Mouse (Mus musculus) E14TG2a.4 (cell line): ENCODE results near the gene Fstl4.

ENCODE experiments used
- H3K27me3 ChIP-seq: 2 replicates; pipeline ENCODE4 v1.6.1; 2014; ENCODE audit warnings: low read length, control low read depth; ENCODE audit not compliant: insufficient read depth
- H3K36me3 ChIP-seq: 2 replicates; pipeline ENCODE4 v1.6.1; 2014; ENCODE audit warnings: low read length, control low read depth; ENCODE audit not compliant: insufficient read depth
- H3K4me1 ChIP-seq: replicated peaks from 2 replicates; pipeline ENCODE4 v1.6.1; 2014; ENCODE audit warnings: low read depth, low read length, control low read depth
- H3K4me3 ChIP-seq: replicated peaks from 2 replicates; pipeline ENCODE4 v1.5.1; 2014; ENCODE audit warnings: mild to moderate bottlenecking, low read length
- H3K9me3 ChIP-seq: 2 replicates; pipeline ENCODE4 v1.6.1; 2014; ENCODE audit warnings: low read length, control low read depth
- CTCF ChIP-seq: conservative IDR thresholded peaks from 2 replicates; pipeline ENCODE4 v1.5.1; 2014; ENCODE audit warnings: low read length
- NANOG ChIP-seq: IDR thresholded peaks from 2 replicates; pipeline ENCODE4 v1.6.1; 2014; ENCODE audit warnings: borderline replicate concordance, low read length, mixed read lengths
- POU5F1 ChIP-seq: IDR thresholded peaks from 2 replicates; pipeline ENCODE4 v1.6.1; 2014; ENCODE audit warnings: low read length, borderline replicate concordance

Gene Fstl4

DNA sequence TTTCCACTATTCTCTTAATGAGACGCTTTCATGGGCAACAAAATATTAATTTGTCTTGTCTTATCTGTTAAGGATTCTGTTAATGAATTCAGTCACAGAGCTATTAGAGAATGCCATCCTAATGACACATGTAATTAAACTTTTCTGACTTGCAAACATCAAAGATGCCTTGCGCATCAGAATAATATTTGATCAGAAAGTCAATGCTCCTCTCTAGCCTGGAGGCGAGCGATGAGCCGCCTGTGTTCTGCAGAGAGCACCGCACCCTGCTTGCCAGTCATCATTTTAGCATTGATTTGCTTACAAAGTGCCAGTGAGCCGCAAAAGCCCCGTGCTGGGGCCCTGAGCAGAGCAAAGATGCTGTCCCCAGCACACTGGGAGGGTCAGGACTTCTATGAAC lies 372.9 kb downstream of the Fstl4 start:
- no peak overlapping the region for H3K4me3 ChIP-seq
- peaks cover 10% of the 10 kb centered on the region; the same call in 1 of the 2 replicates for H3K9me3 ChIP-seq
- TF ChIP-seq CTCF (no peak), POU5F1 (no peak), NANOG (no peak)
- no peaks in the 10 kb centered on the region for H3K36me3 ChIP-seq
- H3K27me3 ChIP-seq: peaks cover 7% of the 10 kb centered on the region; the same call in 1 of the 2 replicates
- H3K4me1 ChIP-seq: peaks cover 11% of the 10 kb centered on the region

DNA sequence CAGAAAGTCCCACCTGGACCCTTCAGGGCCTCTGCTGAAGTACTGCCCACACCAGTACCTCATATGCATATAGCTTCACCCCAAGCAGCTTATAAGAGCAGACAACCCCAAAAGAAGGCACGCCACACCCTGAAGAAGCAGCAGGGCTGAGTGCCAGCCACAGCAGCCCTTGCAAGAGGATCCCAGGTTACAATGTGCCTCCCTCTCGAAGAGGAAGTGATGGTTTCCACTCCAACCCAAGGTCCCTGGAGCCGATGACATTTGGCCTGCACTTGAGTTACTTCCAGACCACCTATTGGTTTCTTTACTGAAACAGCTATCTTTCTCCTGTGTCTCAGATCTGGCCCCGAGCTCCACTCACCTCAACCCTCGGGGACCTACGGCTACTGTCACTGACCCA lies 373.8 kb downstream of the Fstl4 start:
- Histone ChIP-seq H3K27me3 (0 out of 2 replicates have a peak, but pooled peaks cover 3% of the 10 kb centered on the region), H3K4me3 (no peak overlapping the region), H3K36me3 (no peaks in the 10 kb centered on the region), H3K9me3 (peaks cover 10% of the 10 kb centered on the region; the same call in 1 of the 2 replicates), H3K4me1 (peaks cover 7% of the 10 kb centered on the region)
- TF ChIP-seq NANOG: no peak
- no peak for TF ChIP-seq POU5F1
- TF ChIP-seq CTCF: no peak

DNA sequence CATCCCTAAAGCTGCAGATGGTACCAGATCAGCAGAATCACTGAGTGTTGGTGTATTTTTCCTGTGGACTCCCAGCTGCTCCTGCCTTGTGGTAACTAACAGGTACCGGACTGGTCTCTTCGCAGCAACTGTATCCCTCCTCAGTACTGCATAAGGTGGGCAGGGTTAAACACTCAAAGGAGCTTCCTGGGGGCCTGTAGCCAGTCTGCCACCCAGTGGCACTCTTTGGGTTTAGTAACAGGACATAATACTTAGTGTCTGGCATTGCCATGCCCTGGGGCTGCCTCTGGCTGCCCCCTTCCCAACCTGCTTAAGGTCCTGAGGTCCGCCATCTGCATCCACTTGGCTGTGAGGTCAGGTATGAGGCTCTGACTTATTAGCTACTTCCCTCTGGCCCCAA lies 375.2 kb downstream of the Fstl4 start:
- Histone ChIP-seq H3K36me3 (no peaks in the 10 kb centered on the region), H3K4me3 (no peak overlapping the region), H3K4me1 (peaks cover 7% of the 10 kb centered on the region), H3K9me3 (peaks cover 10% of the 10 kb centered on the region; the same call in 1 of the 2 replicates), H3K27me3 (0 out of 2 replicates have a peak, but pooled peaks cover 3% of the 10 kb centered on the region)
- no peak for TF ChIP-seq CTCF
- TF ChIP-seq POU5F1: no peak
- no peak for TF ChIP-seq NANOG

DNA sequence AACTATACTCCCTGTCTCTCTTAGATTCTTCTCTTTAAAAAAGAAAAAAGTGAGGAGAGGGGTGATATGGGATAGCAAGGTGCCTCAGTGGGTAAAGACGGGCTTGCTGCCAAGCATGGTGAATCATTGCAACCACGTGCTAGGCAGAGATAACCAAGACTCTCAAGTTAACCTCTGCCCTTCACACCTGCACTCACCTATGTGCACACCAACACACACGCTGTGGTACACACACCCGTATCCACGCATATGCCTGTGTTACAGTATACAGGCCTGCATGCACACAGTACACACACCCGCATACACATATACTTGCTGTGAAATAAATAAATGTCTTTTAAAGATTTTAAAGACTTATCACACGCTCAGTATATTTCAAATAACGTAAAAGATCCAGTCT lies 375.8 kb downstream of the Fstl4 start:
- no peaks in the 10 kb centered on the region for H3K36me3 ChIP-seq
- H3K4me3 ChIP-seq: no peak overlapping the region
- peaks cover 7% of the 10 kb centered on the region; the same call in 1 of the 2 replicates for H3K9me3 ChIP-seq
- TF ChIP-seq POU5F1 (no peak), NANOG (no peak), CTCF (no peak)
- H3K4me1 ChIP-seq: peaks cover 7% of the 10 kb centered on the region
- H3K27me3 ChIP-seq: 0 out of 2 replicates have a peak, but pooled peaks cover 3% of the 10 kb centered on the region

DNA sequence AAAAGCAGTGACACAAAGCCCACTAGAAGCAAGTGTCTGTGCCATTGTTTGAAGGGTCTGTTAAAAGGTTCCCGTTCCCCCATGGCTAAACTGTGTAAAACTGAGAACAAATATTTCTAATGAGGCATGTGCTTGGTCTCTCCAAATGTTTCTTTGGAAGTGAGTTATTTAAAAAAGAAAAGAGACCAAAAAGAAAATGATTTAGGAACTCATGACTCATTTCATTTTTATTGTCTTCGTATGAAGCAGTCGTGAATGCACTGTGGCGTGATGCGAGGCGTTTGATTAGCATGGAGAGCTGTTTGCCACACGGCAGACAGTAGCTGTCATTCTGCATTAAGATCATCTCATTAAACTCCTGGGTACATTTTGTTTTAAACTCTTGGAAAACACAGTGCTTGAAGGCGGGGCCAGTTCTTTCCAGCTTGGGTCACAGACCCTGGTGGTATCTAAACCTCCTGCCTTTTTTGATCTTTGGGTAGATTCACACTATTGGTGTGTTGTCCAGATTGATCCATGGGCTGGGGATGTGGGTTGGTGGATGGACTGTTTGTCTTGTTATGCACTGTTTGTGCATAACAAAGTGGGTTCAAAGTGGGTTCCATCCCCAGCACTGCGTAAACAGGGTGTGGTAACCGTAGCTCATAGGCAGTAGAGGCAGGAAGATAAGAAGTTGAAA lies 376.4 kb downstream of the Fstl4 start:
- TF ChIP-seq CTCF (no peak), NANOG (no peak), POU5F1 (no peak)
- H3K4me3 ChIP-seq: no peak overlapping the region
- H3K9me3 ChIP-seq: peaks cover under 1% of the 10 kb centered on the region; the same call in 1 of the 2 replicates
- H3K36me3 ChIP-seq: no peaks in the 10 kb centered on the region
- H3K27me3 ChIP-seq: 0 out of 2 replicates have a peak, but pooled peaks cover 3% of the 10 kb centered on the region
- peaks cover 7% of the 10 kb centered on the region for H3K4me1 ChIP-seq

DNA sequence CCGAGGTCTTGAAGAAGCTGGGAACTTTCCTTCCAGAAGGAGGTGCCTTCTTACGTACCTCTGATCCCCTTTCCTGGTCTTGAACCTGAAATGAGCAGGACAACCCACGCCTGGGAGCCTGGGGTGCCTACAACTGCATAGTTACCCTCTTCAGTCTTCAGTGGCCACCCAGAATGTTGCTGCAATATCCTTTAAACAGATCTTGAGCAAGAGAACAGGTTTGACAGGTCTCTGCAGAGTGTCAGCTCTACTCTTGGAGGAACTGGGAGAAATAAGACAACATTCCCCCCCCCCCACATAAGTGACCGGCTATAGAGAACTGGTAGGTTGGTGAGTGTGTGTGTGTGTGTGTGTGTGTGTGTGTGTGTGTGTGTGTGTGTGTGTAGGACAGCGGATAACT lies 379.1 kb downstream of the Fstl4 start:
- no peak overlapping the region for H3K4me3 ChIP-seq

DNA sequence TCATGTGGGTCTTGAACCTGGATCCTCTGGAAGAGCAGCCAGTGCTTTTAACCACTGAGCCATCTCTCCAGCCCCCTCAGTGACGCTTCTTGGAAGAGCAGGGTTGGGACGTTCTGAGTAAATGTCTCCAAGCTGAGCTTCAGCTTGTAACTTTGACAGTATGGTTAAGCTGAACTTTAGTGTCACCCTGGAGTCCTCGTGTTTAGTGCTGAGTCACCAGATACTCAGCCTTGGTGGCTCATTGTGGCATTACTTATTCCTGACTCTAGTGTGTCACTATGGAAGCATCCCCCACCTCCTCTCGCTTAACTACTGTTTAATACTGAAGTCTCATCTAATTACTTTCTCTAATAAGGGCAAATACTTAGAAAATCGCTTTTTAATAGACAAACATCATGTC lies 380.1 kb downstream of the Fstl4 start:
- Histone ChIP-seq H3K4me3 (no peak overlapping the region), H3K9me3 (no peaks in the 10 kb centered on the region), H3K27me3 (no peaks in the 10 kb centered on the region), H3K4me1 (peaks cover 7% of the 10 kb centered on the region), H3K36me3 (no peaks in the 10 kb centered on the region)
- no peak for TF ChIP-seq CTCF
- TF ChIP-seq NANOG: no peak
- TF ChIP-seq POU5F1: no peak

More for the DNA sequence above, 379.1 kb downstream of the Fstl4 start:
- H3K36me3 ChIP-seq: no peaks in the 10 kb centered on the region
- TF ChIP-seq NANOG (no peak), POU5F1 (no peak), CTCF (no peak)
- H3K9me3 ChIP-seq: no peaks in the 10 kb centered on the region
- H3K27me3 ChIP-seq: 0 out of 2 replicates have a peak, but pooled peaks cover 3% of the 10 kb centered on the region
- H3K4me1 ChIP-seq: peaks cover 7% of the 10 kb centered on the region

DNA sequence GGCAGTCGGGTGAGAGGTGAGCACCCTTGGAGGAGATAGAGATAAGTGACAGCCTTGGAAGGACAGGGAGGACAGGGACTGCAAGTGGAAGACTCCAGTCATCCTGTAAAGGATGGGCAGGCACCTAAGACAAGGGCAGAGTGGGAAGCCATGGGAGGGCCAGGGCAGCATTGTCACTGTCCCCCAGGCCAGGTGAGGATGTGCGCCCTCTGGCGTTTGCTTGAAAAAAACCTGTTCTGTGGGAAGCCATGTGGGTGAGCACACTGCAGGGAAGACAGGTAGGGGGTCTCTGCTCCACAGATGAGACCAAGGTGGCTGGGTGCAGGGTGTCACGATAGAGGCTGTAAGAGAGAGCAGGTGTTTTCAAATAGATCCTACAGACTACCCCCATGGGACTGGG lies 381.9 kb downstream of the Fstl4 start:
- no peaks in the 10 kb centered on the region for H3K9me3 ChIP-seq
- TF ChIP-seq NANOG (no peak), POU5F1 (no peak), CTCF (peak; percentile 52)
- no peaks in the 10 kb centered on the region for H3K27me3 ChIP-seq
- no peaks in the 10 kb centered on the region for H3K36me3 ChIP-seq
- no peak overlapping the region for H3K4me3 ChIP-seq
- H3K4me1 ChIP-seq: peaks cover 3% of the 10 kb centered on the region

DNA sequence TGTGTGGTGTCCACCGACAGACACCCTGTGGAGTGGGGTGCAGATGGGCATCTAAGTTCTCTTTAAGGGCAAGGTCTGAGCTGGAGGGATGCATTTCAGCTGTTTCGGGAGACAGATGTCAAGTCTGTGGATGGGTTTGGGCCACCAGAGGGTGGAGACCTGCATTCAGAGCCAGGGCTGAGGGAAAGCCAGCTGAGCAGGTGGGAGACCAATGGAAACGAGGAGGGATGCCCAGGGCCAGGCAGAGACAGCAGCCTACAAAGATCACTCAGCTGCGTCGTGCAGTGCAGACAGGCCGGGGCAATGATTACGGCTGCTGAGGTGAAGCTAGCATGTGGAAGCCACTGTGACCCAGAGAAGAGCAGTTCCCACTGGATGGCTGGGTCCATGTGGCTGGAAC lies 392.0 kb downstream of the Fstl4 start:
- no peaks in the 10 kb centered on the region for H3K27me3 ChIP-seq
- peaks cover 5% of the 10 kb centered on the region; the same call in 1 of the 2 replicates for H3K4me1 ChIP-seq
- TF ChIP-seq NANOG (no peak), CTCF (no peak), POU5F1 (no peak)
- no peak overlapping the region for H3K4me3 ChIP-seq
- no peaks in the 10 kb centered on the region for H3K36me3 ChIP-seq
- H3K9me3 ChIP-seq: no peaks in the 10 kb centered on the region
